In the genomic region with DNA sequence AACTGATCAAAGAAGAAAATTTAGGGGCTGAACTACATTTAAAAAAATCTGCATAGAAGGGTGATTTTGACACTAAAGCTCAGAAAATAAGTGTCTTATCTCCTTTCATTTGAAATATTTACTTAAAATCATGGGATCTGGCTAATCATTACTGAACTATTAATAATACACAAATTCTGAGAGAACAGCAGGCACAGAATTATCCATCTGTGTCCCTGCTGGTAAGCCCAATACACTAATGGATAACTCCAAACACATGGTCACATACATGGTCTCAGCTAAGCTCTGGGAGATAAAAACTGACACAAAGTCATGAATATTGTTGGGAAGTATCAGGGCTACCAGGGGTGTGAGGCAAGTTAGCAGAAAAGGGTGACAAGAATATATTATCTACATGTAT, we compare ENCODE assay signal across 24 mouse cellular contexts.
"Had no signal": no experiment of that assay in that cellular context is flagged by ENCODE, and none has a peak within 500 bp of the region (broad histone marks: within the 10 kb centered on the region; RNA-seq: fewer than 3 reads in every experiment).

No protein-coding gene starts in this region.

- H3K4me3 ChIP-seq: heart, adult 2 months; heart, embryonic 13.5 days; heart, embryonic 15.5 days; hindbrain, embryonic 13.5 days; hindbrain, embryonic 15.5 days; kidney, embryonic 15.5 days; left cerebral cortex, adult 2 months; limb, embryonic 10.5 days; limb, embryonic 12.5 days; liver, embryonic 13.5 days; liver, embryonic 15.5 days had no signal

- H3K36me3 ChIP-seq: heart, embryonic 13.5 days; heart, embryonic 15.5 days; hindbrain, embryonic 13.5 days; hindbrain, embryonic 15.5 days; kidney, embryonic 15.5 days; limb, embryonic 10.5 days; limb, embryonic 12.5 days; liver, embryonic 13.5 days; liver, embryonic 15.5 days had no signal

- H3K27me3 ChIP-seq: heart, embryonic 13.5 days; heart, embryonic 15.5 days; hindbrain, embryonic 13.5 days; hindbrain, embryonic 15.5 days; kidney, embryonic 15.5 days; limb, embryonic 12.5 days; liver, embryonic 13.5 days; liver, embryonic 15.5 days had no signal

- H3K4me1 ChIP-seq: heart, embryonic 13.5 days; heart, embryonic 15.5 days; hindbrain, embryonic 13.5 days; hindbrain, embryonic 15.5 days; kidney, embryonic 15.5 days; limb, embryonic 10.5 days; limb, embryonic 12.5 days; liver, embryonic 13.5 days; liver, embryonic 15.5 days had no signal

- H3K9me3 ChIP-seq: heart, embryonic 13.5 days; heart, embryonic 15.5 days; hindbrain, embryonic 13.5 days; hindbrain, embryonic 15.5 days; kidney, embryonic 15.5 days; limb, embryonic 10.5 days; limb, embryonic 12.5 days; liver, embryonic 13.5 days; liver, embryonic 15.5 days had no signal

- H3K27ac ChIP-seq: heart, adult 2 months; heart, embryonic 13.5 days; heart, embryonic 15.5 days; hindbrain, embryonic 13.5 days; hindbrain, embryonic 15.5 days; hindbrain, postnatal 0 days; kidney, embryonic 15.5 days; kidney, postnatal 0 days; left cerebral cortex, adult 2 months; limb, embryonic 10.5 days; limb, embryonic 12.5 days; liver, embryonic 13.5 days; liver, embryonic 15.5 days had no signal

- DNase-seq: forebrain, postnatal 0 days; gastrocnemius, postnatal 14 days; gastrocnemius, postnatal 36 days; heart, adult 11 months; heart, adult 2 months; heart, postnatal 14 days; heart, postnatal 36 days; kidney, adult 11 months; kidney, adult 8-10 months; kidney, postnatal 25 days; liver; liver, embryonic 13.5 days; liver, postnatal 0 days had no signal
